Mouse (Mus musculus): ENCODE measurements around the gene Efemp2. TPM values are rescaled to one million over a fixed set of nuclear protein-coding genes. Genes with fewer than 3 reads are reported as not detected.

Gene Efemp2
- total and polyA plus RNA-seq, 3 experiments = 10.4 to 17.7 TPM; not detected in 1

- TF ChIP-seq MAX (IDR thresholded peaks at IDR 0.05; ENCODE audit: low read length) (peak; percentile 96), MYC (IDR thresholded peaks at IDR 0.05; ENCODE audit: low read depth, low read length) (0 out of 2 replicates have a peak, but pooled peaks have one; percentile 48), BHLHE40 (IDR thresholded peaks at IDR 0.05; ENCODE audit: borderline replicate concordance, low read depth, low read length) (peak; percentile 53; the same call in 1 of the 2 replicates), MAZ (IDR thresholded peaks at IDR 0.05; ENCODE audit: low read depth, low read length) (no peak; the same call in 1 of the 2 replicates), MXI1 (IDR thresholded peaks at IDR 0.05; ENCODE audit: low read depth, low read length) (peak; percentile 35; the same call in 1 of the 2 replicates), KAT2A (conservative IDR thresholded peaks at IDR 0.05; ENCODE audit: low read depth, low read length) (no peak), RCOR1 (IDR thresholded peaks at IDR 0.05; ENCODE audit: low read depth, low read length) (no peak), EP300 (IDR thresholded peaks at IDR 0.05; ENCODE audit: low read depth in 1 of 2, low read length in 2 of 2) (peak in 1 of 2 experiments; percentile 40; a peak in 2 of 4 replicates), ETS1 (IDR thresholded peaks at IDR 0.05; ENCODE audit: low read depth, low read length) (peak; percentile 31; the same call in 1 of the 2 replicates), MEF2A (IDR thresholded peaks at IDR 0.05; ENCODE audit: extremely low read depth, insufficient replicate concordance, low read depth, low read length, poor library complexity, severe bottlenecking) (no peak), CHD2 (IDR thresholded peaks at IDR 0.05; ENCODE audit: low read length) (no peak), GABPA (IDR thresholded peaks at IDR 0.05; ENCODE audit: low read depth, low read length) (no peak), NRF1 (IDR thresholded peaks at IDR 0.05; ENCODE audit: insufficient read depth, low read depth, low read length, poor library complexity, severe bottlenecking) (no peak)
- Histone ChIP-seq H3K27me3 (ENCODE audit: control insufficient read depth in 1 of 2, insufficient read depth in 2 of 2, low read length in 2 of 2) (no peaks in the 10 kb centered on the region), H3K79me2 (ENCODE audit: control insufficient read depth, insufficient read depth, low read length, poor library complexity) (peaks cover 6% of the 10 kb centered on the region; the same call in 1 of the 2 replicates), H3K9me3 (replicated peaks; ENCODE audit: insufficient read depth, low read length) (no peaks in the 10 kb centered on the region), H3K4me1 (ENCODE audit: control insufficient read depth in 1 of 2, insufficient read depth in 2 of 2, low read length in 2 of 2) (peaks cover 0 to 25% of the 10 kb centered on the region in 2 experiments; a peak in 3 of 4 replicates), H3K36me3 (ENCODE audit: control insufficient read depth in 1 of 2, insufficient read depth in 2 of 2, low read length in 2 of 2) (peaks cover 0 to 4% of the 10 kb centered on the region in 2 experiments; a peak in 2 of 4 replicates), H3K4me3 (ENCODE audit: control insufficient read depth in 1 of 2, insufficient read depth in 1 of 2, low read depth in 2 of 2, low read length in 2 of 2) (peak overlapping the region; percentile 80 to 81), H3K9ac (ENCODE audit: control insufficient read depth, low read depth, low read length, poor library complexity, severe bottlenecking) (peak overlapping the region; percentile 64), H3K27ac (ENCODE audit: control insufficient read depth, low read depth, low read length) (peak overlapping the region; percentile 20; the same call in 1 of the 2 replicates)
- peak; percentile 70 for DNase-seq (ENCODE audit: low read depth, low spot score)
Measured at GRCm38 (mm10) chr19:5448354-5449150, 25.2 kb upstream of the Efemp2 start.

- H3K4me3 ChIP-seq (ENCODE audit: control insufficient read depth in 1 of 2, insufficient read depth in 1 of 2, low read depth in 2 of 2, low read length in 2 of 2) = no peak overlapping the region
- peaks cover 0 to 4% of the 10 kb centered on the region in 2 experiments; a peak in 2 of 4 replicates for H3K36me3 ChIP-seq (ENCODE audit: control insufficient read depth in 1 of 2, insufficient read depth in 2 of 2, low read length in 2 of 2)
Measured at GRCm38 (mm10) chr19:5449673-5450072, 24.1 kb upstream of the Efemp2 start.

More at GRCm38 (mm10) chr19:5449673-5450072, 24.1 kb upstream of the Efemp2 start:
- H3K4me1 ChIP-seq (ENCODE audit: control insufficient read depth in 1 of 2, insufficient read depth in 2 of 2, low read length in 2 of 2) = peaks cover 0 to 25% of the 10 kb centered on the region in 2 experiments; a peak in 3 of 4 replicates
- no peak for TF ChIP-seq RCOR1 (IDR thresholded peaks at IDR 0.05; ENCODE audit: low read depth, low read length)
- TF ChIP-seq POLR2A (IDR thresholded peaks at IDR 0.05; ENCODE audit: control insufficient read depth in 1 of 2, insufficient read depth in 1 of 2, low read depth in 1 of 2, low read length in 2 of 2, poor library complexity in 1 of 2) = no peak
- no peak for TF ChIP-seq GATA1 (IDR thresholded peaks at IDR 0.05; ENCODE audit: low read depth, low read length)
- TF ChIP-seq NRF1 (IDR thresholded peaks at IDR 0.05; ENCODE audit: insufficient read depth, low read depth, low read length, poor library complexity, severe bottlenecking) = no peak
- no peak for TF ChIP-seq ZKSCAN1 (IDR thresholded peaks at IDR 0.05; ENCODE audit: low read depth, low read length)
- TF ChIP-seq ZNF384 (IDR thresholded peaks at IDR 0.05; ENCODE audit: low read depth, low read length) = no peak
- TF ChIP-seq CTCF (IDR thresholded peaks at IDR 0.05 in 2 of 3, conservative IDR thresholded peaks at IDR 0.05 in 1 of 3; ENCODE audit: control insufficient read depth in 1 of 3, insufficient read depth in 1 of 3, low read depth in 2 of 3, low read length in 3 of 3, poor library complexity in 1 of 3, severe bottlenecking in 1 of 3) = no peak
- no peak for TF ChIP-seq MYC (IDR thresholded peaks at IDR 0.05; ENCODE audit: low read depth, low read length)
- no peak for TF ChIP-seq BHLHE40 (IDR thresholded peaks at IDR 0.05; ENCODE audit: borderline replicate concordance, low read depth, low read length)
- TF ChIP-seq GABPA (IDR thresholded peaks at IDR 0.05; ENCODE audit: low read depth, low read length) = no peak
- TF ChIP-seq SIN3A (IDR thresholded peaks at IDR 0.05; ENCODE audit: low read length) = no peak
- TF ChIP-seq RAD21 (IDR thresholded peaks at IDR 0.05; ENCODE audit: low read depth, low read length) = no peak
- H3K9me3 ChIP-seq (replicated peaks; ENCODE audit: insufficient read depth, low read length) = no peaks in the 10 kb centered on the region
- H3K79me2 ChIP-seq (ENCODE audit: control insufficient read depth, insufficient read depth, low read length, poor library complexity) = peaks cover 6% of the 10 kb centered on the region; the same call in 1 of the 2 replicates
- H3K9ac ChIP-seq (ENCODE audit: control insufficient read depth, low read depth, low read length, poor library complexity, severe bottlenecking) = no peak overlapping the region
- no peak overlapping the region for H3K27ac ChIP-seq (ENCODE audit: control insufficient read depth, low read depth, low read length)
- no peak for DNase-seq (ENCODE audit: low read depth, low spot score)
- H3K27me3 ChIP-seq (ENCODE audit: control insufficient read depth in 1 of 2, insufficient read depth in 2 of 2, low read length in 2 of 2) = no peaks in the 10 kb centered on the region
